Mouse (Mus musculus): Measurements from ENCODE around the gene C1qtnf7.

- TF ChIP-seq CTCF (IDR thresholded peaks at IDR 0.05; ENCODE audit: borderline replicate concordance, insufficient read depth, low read length) (no peak), POLR2A (IDR thresholded peaks at IDR 0.05; ENCODE audit: low read depth, low read length) (no peak)
Measured at GRCm38 (mm10) chr5:43519905-43520304, 4.6 kb downstream of the C1qtnf7 start.

Measured in embryonic fibroblast, embryonic 13.5 days (primary cell).